Mouse (Mus musculus) E14TG2a.4 (cell line): ENCODE measurements at regions not wholly inside any gene's neighbourhood (a gene's known extent, or its start where the extent isn't known, plus 50 kb on each side); places are given as distances from the start of the nearest gene placed in this dataset.

Experiments used
- CTCF ChIP-seq: conservative IDR thresholded peaks from 2 replicates; pipeline ENCODE4 v1.5.1; 2014; ENCODE audit warnings: low read length
- POU5F1 ChIP-seq: IDR thresholded peaks from 2 replicates; pipeline ENCODE4 v1.6.1; 2014; ENCODE audit warnings: low read length, borderline replicate concordance

DNA sequence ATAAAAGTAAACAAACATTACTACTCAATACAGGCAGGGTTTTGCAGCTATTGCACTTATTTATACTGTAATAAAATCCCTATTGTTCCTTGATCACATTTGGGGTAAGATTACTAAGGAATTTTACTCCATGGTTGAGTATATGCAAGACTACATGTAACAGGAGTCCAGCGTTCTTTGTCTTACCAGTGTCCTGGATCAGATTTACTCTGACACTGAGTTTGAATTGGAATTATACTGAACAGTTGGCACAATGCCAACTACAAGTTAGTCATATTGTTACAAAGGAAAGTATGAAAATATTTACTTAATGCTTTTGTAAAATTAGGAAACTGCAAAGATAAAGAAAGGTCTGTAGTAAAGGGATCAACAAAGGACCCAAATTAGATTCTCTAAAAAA, 178.4 kb downstream of the Gm9733 start:
- TF ChIP-seq CTCF (no peak), POU5F1 (no peak)
